ENCODE assay signal across 8 mouse cellular contexts in genomic region chr2:72475797-72476485, GRCm38 (mm10). TPM values are rescaled to one million over a fixed set of nuclear protein-coding genes. Genes with fewer than 3 reads are reported as not detected.
DNase-seq lines count a peak whose midpoint lies in the region; ATAC-seq and TF ChIP-seq lines count a peak whose summit lies in the region.

Gene Cdca7, plus strand, starts transcription at chr2:72476159.

- H3K27me3 ChIP-seq in C2C12 (ENCODE audit: control insufficient read depth, insufficient read depth, insufficient read length) = no peaks in the 10 kb centered on the region
- no peaks in the 10 kb centered on the region for H3K27me3 ChIP-seq in heart, embryonic 12.5 days (replicated peaks)
- no peaks in the 10 kb centered on the region for H3K27me3 ChIP-seq in kidney, embryonic 16.5 days (ENCODE audit: insufficient read depth, low read length)
- H3K27me3 ChIP-seq in liver, adult 2 months (ENCODE audit: control insufficient read depth, insufficient read depth, low read length) = no peaks in the 10 kb centered on the region

- H3K27ac ChIP-seq in heart, embryonic 12.5 days (ENCODE audit: poor library complexity, severe bottlenecking) = peak within 1 kb of the TSS; percentile 89
- peak within 1 kb of the TSS; percentile 91 for H3K27ac ChIP-seq in kidney, embryonic 16.5 days (ENCODE audit: low read length)
- peak within 1 kb of the TSS; percentile 52 for H3K27ac ChIP-seq in liver, adult 2 months (replicated peaks; ENCODE audit: insufficient read depth, low read depth, low read length)

- peak; percentile 79 for ATAC-seq in erythroblast, adult 5-6 weeks (replicated peaks; ENCODE audit: low FRiP score, poor library complexity, severe bottlenecking)
- ATAC-seq in heart, embryonic 12.5 days (ENCODE audit: insufficient number of reproducible peaks, low FRiP score) = peak; percentile 89
- peak; percentile 88 for ATAC-seq in kidney, embryonic 16.5 days (ENCODE audit: low FRiP score, low TSS enrichment)
- peak; percentile 46; the same call in 1 of the 2 replicates for ATAC-seq in monocyte, adult 5-6 weeks (replicated peaks; ENCODE audit: insufficient number of reproducible peaks, low FRiP score, low TSS enrichment, poor library complexity, severe bottlenecking)

- peaks cover 48% of the 10 kb centered on the region for H3K79me2 ChIP-seq in C2C12 (ENCODE audit: control insufficient read depth, insufficient read depth)
- H3K79me2 ChIP-seq in liver, adult 2 months (ENCODE audit: control insufficient read depth, insufficient read depth, low read length) = no peaks in the 10 kb centered on the region

- WGBS in heart, embryonic 12.5 days = under 1% methylated on average over 58 of the region's 58 CpGs
- WGBS in kidney, embryonic 16.5 days = under 1% methylated on average over 58 of the region's 58 CpGs
- WGBS in liver, adult 2 months = under 1% methylated on average over 58 of the region's 58 CpGs

- H3K9ac ChIP-seq in heart, embryonic 12.5 days = peak within 1 kb of the TSS; percentile 80
- peak within 1 kb of the TSS; percentile 88 for H3K9ac ChIP-seq in kidney, embryonic 16.5 days (replicated peaks; ENCODE audit: low read length)
- H3K9ac ChIP-seq in liver, adult 2 months (ENCODE audit: low read depth, low read length) = peak within 1 kb of the TSS; percentile 67

- H3ac ChIP-seq in C2C12 (ENCODE audit: control insufficient read depth, insufficient read length, low read depth) = peak within 1 kb of the TSS; percentile 98

- H3K79me3 ChIP-seq in C2C12 (ENCODE audit: low read depth) = peaks cover 38% of the 10 kb centered on the region

- no peak for TF ChIP-seq CTCF in C2C12 (IDR thresholded peaks at IDR 0.05; ENCODE audit: control insufficient read depth, insufficient read depth, insufficient read length)
- TF ChIP-seq CTCF in liver, adult 2 months (IDR thresholded peaks at IDR 0.05; ENCODE audit: low read depth, low read length) = no peak

- TF ChIP-seq POLR2A in liver, adult 2 months (IDR thresholded peaks at IDR 0.05; ENCODE audit: extremely low read depth, insufficient read depth, low read length) = no peak

- peaks cover 49% of the 10 kb centered on the region for H3K4me1 ChIP-seq in heart, embryonic 12.5 days (replicated peaks)
- H3K4me1 ChIP-seq in kidney, embryonic 16.5 days (ENCODE audit: insufficient read depth, low read length) = peaks cover 25% of the 10 kb centered on the region
- H3K4me1 ChIP-seq in liver, adult 2 months (ENCODE audit: control insufficient read depth, insufficient read depth, low read length) = peaks cover 5% of the 10 kb centered on the region

- DNase-seq in brain, adult 2 months (ENCODE audit: low read depth, low spot score) = peak; percentile 53
- DNase-seq in liver, adult 2 months (ENCODE audit: extremely low read depth, low read depth, low spot score) = peak; percentile 72
- DNase-seq in spleen, postnatal 36 days (ENCODE audit: low spot score in 2 of 2) = peak; percentile 71

- H3K4me2 ChIP-seq in heart, embryonic 12.5 days = peak within 1 kb of the TSS; percentile 81
- H3K4me2 ChIP-seq in kidney, embryonic 16.5 days (replicated peaks; ENCODE audit: low read depth, low read length) = peak within 1 kb of the TSS; percentile 86

- H3K36me3 ChIP-seq in C2C12 (ENCODE audit: control insufficient read depth, insufficient read depth) = peaks cover 36% of the 10 kb centered on the region
- peaks cover 20% of the 10 kb centered on the region for H3K36me3 ChIP-seq in heart, embryonic 12.5 days
- peaks cover 13% of the 10 kb centered on the region for H3K36me3 ChIP-seq in kidney, embryonic 16.5 days (ENCODE audit: insufficient read depth, low read length)
- no peaks in the 10 kb centered on the region for H3K36me3 ChIP-seq in liver, adult 2 months (ENCODE audit: control insufficient read depth, insufficient read depth, low read length)

- no peaks in the 10 kb centered on the region for H3K9me3 ChIP-seq in heart, embryonic 12.5 days (replicated peaks)
- no peaks in the 10 kb centered on the region for H3K9me3 ChIP-seq in kidney, embryonic 16.5 days (ENCODE audit: low read length)

- H3K4me3 ChIP-seq in C2C12 (ENCODE audit: insufficient read depth, poor library complexity, severe bottlenecking) = peak within 1 kb of the TSS; percentile 72
- peak within 1 kb of the TSS; percentile 73 for H3K4me3 ChIP-seq in heart, embryonic 12.5 days
- H3K4me3 ChIP-seq in kidney, embryonic 16.5 days (ENCODE audit: low read length) = peak within 1 kb of the TSS; percentile 86
- H3K4me3 ChIP-seq in liver, adult 2 months (ENCODE audit: insufficient read depth, low read depth, low read length) = peak within 1 kb of the TSS; percentile 75

TF ChIP-seq in C2C12, 6 proteins besides CTCF, POLR2A, EP300 and RAD21:
- no peak for TF ChIP-seq FOSL1 (IDR thresholded peaks at IDR 0.05; ENCODE audit: insufficient read depth, low read length, poor library complexity, severe bottlenecking)
- TF ChIP-seq CEBPB (IDR thresholded peaks at IDR 0.05; ENCODE audit: low read depth) = no peak
- TF ChIP-seq USF1 (IDR thresholded peaks at IDR 0.05; ENCODE audit: low read depth) = peak; percentile 18
- peak; percentile 58 for TF ChIP-seq MAX (IDR thresholded peaks at IDR 0.05)
- TF ChIP-seq MYOG (IDR thresholded peaks at IDR 0.05; ENCODE audit: control insufficient read depth, extremely low read depth, insufficient read length) = no peak
- no peak for TF ChIP-seq MYOD1 (IDR thresholded peaks at IDR 0.05; ENCODE audit: control insufficient read depth, insufficient read length, low read depth)

RNA-seq across cellular contexts. Expression of gene Cdca7, which starts in this region (rescaled TPM):
- polyA plus RNA-seq in C2C12 (2012; fragmentation: generic; extraction: Trizol) = 26.2 TPM
- total RNA-seq in erythroblast, adult 5-6 weeks (2015; ENCODE audit: low replicate concordance) = 33.4 and 36.5 TPM in 2 replicates
- total RNA-seq in erythroblast, adult 5-6 weeks (2017; ENCODE audit: low replicate concordance) = 37.4 and 58.1 TPM in 2 replicates
- polyA plus RNA-seq in heart, embryonic 12.5 days (2016; fragmentation: Nextera tagmentation; extraction: Ambion mirVana) = 58.5 and 59.3 TPM in 2 replicates
- 159 and 165 TPM in 2 replicates for polyA plus RNA-seq in kidney, embryonic 16.5 days (2015; fragmentation: Nextera tagmentation; extraction: Ambion mirVana)
- total RNA-seq in liver, adult 2 months (2014; rRNA removed) = 2.3 and 2.8 TPM in 2 replicates
- 2.0 and 2.2 TPM in 2 replicates for polyA plus RNA-seq in liver, adult 2 months (2012; rRNA removed)
- 0.38 to 2.7 TPM (median 1.6 TPM) in 3 replicates for total RNA-seq in monocyte, adult 5-6 weeks (2017)

Comparison
In these comparisons a context has a peak if more than half of its experiments do, and no peak if none do; other contexts are left out.
1. Peak in every context shown above with its lines: DNase-seq, ATAC-seq, H3K4me3 ChIP-seq and H3K27ac ChIP-seq.